Mouse (Mus musculus) liver, adult (tissue): ENCODE data around the gene Whamm.

ENCODE experiments used
- GATA4 ChIP-seq: IDR thresholded peaks from 2 replicates; pipeline ENCODE4 v1.6.1; 2014; ENCODE audit warnings: mild to moderate bottlenecking, low read length; ENCODE audit not compliant: insufficient replicate concordance

The Whamm gene

DNA sequence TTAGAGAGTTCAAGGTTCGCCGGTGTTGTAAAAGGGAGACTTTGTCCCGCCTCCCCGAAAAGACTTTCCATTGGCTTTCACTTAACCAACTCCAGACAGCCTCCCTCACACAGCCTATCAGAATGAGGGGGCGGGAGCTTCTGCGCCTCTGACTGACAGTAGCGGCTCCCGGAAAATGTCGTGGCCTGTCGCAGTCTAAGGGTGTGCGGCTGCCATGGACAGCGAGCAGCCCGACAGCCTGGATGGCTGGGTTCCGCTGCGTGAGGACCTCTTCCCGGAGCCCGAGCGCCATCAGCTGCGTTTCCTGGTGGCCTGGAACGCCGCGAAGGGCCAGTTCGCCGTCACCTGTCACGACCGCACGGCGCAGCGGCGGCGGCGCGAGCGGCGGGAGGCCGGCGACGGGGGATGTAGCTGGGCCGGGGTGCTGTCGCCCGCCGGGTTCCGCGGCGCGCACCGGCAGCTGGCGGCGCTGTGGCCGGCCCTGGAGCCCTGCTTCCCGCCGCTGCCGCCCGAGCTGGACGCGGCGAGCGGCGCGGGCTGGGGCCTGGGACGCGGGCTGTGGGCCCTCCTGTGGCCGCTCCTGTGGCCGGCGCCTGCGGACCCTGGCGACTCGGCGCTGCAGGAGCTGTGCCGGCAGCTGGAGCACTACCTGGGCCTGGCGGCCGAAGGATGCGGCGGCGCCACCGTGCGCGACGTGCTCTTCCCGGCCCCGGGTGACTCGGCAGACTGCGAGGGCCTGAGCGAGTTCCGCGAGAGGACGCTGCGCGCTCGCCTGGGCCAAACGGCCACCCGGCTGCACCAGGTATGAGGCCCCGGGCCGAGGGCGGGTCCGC lies at the start of gene Whamm:
Whamm (plus strand) TSS at position 159 of the 833 bp plus-strand sequence.
- TF ChIP-seq GATA4, result no peak

- TF ChIP-seq GATA4, result no peak
Measured at GRCm38 (mm10) chr7:81523008-81523662, 47.9 kb upstream of the Whamm start.

DNA sequence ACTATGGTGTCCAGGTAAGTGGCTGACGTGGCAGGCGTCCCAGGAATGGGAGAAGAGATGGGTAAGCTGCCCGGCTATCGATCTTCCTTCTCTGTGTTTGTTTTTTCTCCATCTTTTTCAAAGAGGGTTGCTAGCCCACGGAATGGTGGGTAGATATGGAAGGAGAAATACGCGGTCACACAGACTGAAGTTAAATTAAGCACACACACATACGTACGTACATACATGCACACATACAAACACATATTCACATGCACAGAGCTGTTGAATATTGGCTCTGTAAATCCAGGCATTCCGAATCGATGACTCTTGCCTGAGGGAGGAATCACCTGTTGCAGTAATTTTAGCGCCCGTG lies 47.4 kb upstream of the Whamm start:
- TF ChIP-seq GATA4, result no peak

GRCm38 (mm10) chr7:81528918-81529317 lies 42.1 kb upstream of the Whamm start:
- TF ChIP-seq GATA4, result no peak

GRCm38 (mm10) chr7:81531462-81531861 lies 39.6 kb upstream of the Whamm start:
- TF ChIP-seq GATA4, result no peak

DNA sequence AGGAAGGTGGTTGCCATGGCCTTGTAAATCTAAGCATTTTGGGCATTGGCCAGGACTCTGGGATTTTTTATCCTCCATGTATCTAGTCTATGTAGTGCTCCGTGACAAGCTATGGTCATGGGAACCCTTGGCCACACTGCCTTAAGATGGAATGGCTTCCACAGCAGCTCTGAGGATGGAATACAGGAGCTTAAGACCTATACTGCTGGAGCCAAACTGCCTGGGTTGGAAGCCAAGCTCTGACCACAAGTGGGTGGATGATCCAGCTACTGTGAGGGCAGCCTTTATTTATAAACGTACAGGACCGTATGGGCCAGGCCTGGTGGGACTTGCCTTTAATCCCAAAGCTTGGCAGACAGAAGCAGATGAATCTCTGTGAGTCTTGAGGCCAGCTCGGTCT lies 34.6 kb upstream of the Whamm start:
- TF ChIP-seq GATA4, result no peak

- no peak for TF ChIP-seq GATA4
Measured at GRCm38 (mm10) chr7:81538070-81538675, 32.9 kb upstream of the Whamm start.

DNA sequence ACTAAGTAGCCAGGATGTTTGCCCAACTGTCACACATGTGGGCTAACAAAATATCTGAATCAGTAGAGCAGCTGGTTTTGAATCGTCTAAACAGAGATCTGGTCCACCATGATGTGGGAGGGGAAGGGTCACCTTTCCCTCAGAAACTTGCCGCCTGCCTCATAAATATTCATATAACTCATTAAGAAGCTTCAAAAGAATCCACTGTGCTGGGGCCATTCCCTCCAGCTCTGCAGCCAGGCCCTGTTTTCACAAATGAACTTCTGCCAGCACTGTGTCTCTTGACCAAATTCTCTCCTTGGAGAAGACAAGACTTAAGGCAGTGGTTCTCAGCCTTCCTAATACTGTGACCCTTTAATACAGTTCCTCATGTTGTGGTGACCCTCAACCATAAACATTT lies 31.5 kb upstream of the Whamm start:
- TF ChIP-seq GATA4, result no peak

DNA sequence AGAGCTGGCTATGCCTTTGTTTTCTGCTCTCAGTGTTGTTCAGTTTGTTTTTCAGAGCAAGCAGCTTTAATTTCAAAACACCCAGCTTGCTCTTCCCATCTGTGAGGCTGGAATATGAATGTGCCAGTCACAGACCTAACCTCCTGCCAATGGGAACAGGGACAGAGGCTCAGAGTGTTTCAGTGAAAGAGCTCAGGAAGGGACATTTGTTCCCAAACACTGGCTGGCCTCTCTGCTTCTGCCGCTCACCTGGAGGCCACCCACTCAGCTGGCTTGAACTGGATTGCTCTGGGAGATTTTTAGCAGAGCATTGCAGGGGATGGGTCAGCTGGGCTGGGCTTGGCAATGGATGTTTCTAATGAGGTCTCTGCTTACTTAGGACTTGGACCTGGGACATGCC lies 30.1 kb upstream of the Whamm start:
- no peak for TF ChIP-seq GATA4

DNA sequence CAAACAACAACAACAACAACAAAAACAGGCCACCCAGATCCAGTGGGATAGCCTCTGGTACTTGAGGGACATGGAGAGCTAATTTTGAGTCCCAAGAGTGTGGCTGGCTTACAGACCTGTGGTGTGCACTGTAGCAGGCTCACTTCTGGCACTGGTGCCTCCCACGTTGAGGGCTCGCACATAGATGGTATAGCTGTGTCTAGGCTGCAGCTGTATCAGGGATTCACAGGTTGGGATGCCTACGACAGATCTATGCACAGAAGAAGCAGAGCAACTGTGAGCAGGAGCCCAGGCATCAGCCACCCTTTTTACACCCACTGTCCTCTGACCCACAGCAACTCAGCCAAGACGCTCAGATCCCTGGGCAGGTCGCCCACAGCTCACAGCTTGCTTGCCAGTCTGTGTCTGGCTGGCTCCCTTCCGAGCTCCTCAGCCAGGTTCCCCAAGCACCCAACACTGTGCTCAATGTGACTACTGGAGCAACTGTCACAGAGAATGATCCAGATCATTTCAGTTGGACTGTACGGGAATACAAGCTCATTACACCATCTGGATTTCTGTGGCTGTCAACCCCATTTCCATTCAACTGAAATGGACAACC lies 29.0 kb upstream of the Whamm start:
- no peak for TF ChIP-seq GATA4

GRCm38 (mm10) chr7:81542934-81543333 lies 28.1 kb upstream of the Whamm start:
- no peak for TF ChIP-seq GATA4

DNA sequence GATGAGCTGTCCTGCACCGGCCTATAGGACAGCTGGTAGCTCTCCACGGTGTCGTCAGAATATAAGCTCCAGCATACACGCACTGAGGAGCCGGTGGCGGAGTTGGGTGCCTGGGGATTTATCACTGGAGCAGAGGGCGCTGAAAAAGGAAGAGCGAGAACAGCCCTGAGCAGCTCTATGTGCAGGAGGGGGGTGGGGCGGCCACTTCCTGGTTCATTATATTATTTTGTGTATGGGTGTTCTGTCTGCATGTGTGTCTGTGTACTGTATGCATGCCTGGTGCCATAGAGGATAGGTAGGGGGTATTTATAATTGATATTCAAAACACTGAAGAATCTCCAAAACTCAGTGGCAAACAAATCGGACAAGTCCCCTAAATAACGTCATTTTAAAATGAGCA lies 22.2 kb upstream of the Whamm start:
- no peak for TF ChIP-seq GATA4

DNA sequence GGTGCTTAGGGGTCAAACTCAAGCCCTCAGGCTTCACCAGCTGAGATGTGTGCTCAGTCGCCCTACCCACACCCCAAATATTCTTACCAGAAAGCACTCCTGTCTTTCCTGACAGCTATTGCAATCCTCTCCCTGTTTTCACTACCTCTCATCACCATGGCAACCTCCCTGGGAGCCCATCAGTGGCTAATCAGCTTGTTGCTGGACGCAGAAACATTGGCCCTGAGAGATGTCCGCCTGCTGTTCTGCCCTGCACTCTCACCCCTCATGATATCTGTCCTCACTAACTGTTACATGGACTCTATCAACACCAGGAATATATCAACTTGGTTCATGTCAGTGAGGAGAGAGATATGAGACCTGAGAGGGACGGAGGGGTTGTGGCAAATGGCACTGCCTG lies 17.5 kb upstream of the Whamm start:
- no peak for TF ChIP-seq GATA4

DNA sequence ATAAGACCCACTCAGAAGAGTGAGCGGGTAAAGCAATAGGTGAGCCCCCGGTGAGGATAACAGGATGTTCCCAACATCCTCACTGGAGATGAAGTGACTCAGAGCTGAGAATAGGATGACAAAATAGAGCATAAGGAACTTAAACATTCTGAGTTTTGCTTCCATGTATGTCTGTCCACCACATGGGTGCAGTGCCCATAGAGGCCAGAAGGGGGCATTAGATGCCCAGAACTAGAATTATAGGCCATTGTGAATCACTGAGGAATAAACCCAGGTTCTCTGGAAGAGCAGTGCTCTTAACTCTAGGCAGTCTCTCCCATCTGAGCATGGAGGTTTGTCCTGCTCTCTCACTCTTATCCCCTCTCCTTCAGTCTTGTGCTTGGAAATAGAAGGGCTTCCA lies 16.7 kb upstream of the Whamm start:
- TF ChIP-seq GATA4, result no peak

DNA sequence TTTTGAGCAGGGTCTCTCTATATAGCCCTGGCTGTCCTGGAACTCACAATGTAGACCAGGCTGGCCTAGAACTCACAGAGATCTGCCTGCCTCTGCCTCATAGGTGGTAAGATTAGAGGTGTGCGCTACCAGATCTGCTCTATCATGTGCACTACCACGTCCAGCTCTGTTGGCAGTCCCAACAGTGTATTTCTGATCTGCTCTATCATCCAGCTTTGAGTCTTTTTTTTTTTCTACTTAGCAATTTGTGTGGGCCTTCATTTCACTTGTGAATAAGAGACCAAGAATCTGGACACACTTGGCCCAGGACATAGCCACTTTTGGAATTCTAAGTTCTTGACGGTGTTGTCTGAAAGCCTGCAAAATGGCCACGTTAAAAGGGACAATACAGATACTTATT lies 14.2 kb upstream of the Whamm start:
- no peak for TF ChIP-seq GATA4
